Mouse (Mus musculus) c-Kit-negative CD71-positive TER-119-positive erythroid progenitor cells, embryonic 14.5 days (primary cell): ENCODE measurements around the gene Pex5.

Experiments
- DNase-seq: peaks from one replicate; pipeline ENCODE4 v3.0.0-alpha.2; 2013; ENCODE audit warnings: low read depth, low spot score

Pex5 gene

GRCm38 (mm10) chr6:124360549-124360948, 54.3 kb downstream of the Pex5 start:
- DNase-seq = no peak

DNA sequence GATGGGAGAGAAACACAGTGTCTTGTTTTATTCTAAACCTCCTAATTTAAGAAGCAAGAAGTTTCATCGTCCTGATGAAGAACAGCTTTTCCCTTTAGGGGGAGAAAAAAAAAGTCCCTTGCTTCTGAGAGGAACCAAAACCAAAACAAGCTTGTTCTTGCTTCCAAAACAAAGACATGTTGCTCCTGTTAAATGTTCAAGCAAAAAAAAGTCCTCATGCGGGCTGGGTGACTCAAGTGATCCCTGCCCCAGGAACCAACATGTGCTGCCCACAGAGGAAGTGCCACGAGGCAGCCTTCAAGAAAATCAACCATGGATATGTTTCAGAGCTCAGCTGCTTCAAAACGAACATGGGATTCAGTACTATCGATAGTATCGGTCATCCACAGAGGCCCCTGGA, 55.9 kb downstream of the Pex5 start:
- DNase-seq = no peak

- DNase-seq = no peak
Measured at GRCm38 (mm10) chr6:124353246-124353645, 61.6 kb downstream of the Pex5 start.
